ENCODE assay signal across 17 mouse cellular contexts in genomic region chr10:95780881-95781600, GRCm38 (mm10).
A peak's percentile ranks its signal among the peaks of the same experiment; 100 is the strongest.
DNase-seq lines count a peak whose midpoint lies in the region; ATAC-seq and TF ChIP-seq lines count a peak whose summit lies in the region.
"Had no signal": no experiment of that assay in that cellular context is flagged by ENCODE, and none has a peak within 500 bp of the region (broad histone marks: within the 10 kb centered on the region; RNA-seq: fewer than 3 reads in every experiment).

No protein-coding gene starts in this region.

- ATAC-seq in heart, embryonic 13.5 days (ENCODE audit: extremely low read depth, insufficient number of reproducible peaks, low FRiP score, low TSS enrichment): no peak
- ATAC-seq in embryonic facial prominence, embryonic 15.5 days (ENCODE audit: insufficient number of reproducible peaks, low FRiP score, low TSS enrichment, low read depth): peak; percentile 85
- no peak for ATAC-seq in intestine, postnatal 0 days

- no peak overlapping the region; the same call in 1 of the 2 replicates for H3K4me2 ChIP-seq in heart, embryonic 13.5 days
- H3K4me2 ChIP-seq in embryonic facial prominence, embryonic 15.5 days (replicated peaks): no peak overlapping the region
- no peak overlapping the region for H3K4me2 ChIP-seq in intestine, postnatal 0 days (replicated peaks; ENCODE audit: low read depth)
- H3K4me2 ChIP-seq: hindbrain, embryonic 15.5 days; kidney, embryonic 15.5 days; lung, embryonic 14.5 days; neural tube, embryonic 13.5 days had no signal

- H3K27me3 ChIP-seq in heart, embryonic 13.5 days (replicated peaks): no peaks in the 10 kb centered on the region
- no peaks in the 10 kb centered on the region for H3K27me3 ChIP-seq in thymus, adult 2 months (ENCODE audit: control insufficient read depth, insufficient read depth, low read length)
- no peaks in the 10 kb centered on the region for H3K27me3 ChIP-seq in embryonic facial prominence, embryonic 15.5 days
- H3K27me3 ChIP-seq in intestine, postnatal 0 days (replicated peaks; ENCODE audit: control insufficient read depth, insufficient read depth, low read length): no peaks in the 10 kb centered on the region
- H3K27me3 ChIP-seq: CH12.LX; hindbrain, embryonic 15.5 days; kidney, embryonic 15.5 days; neural tube, embryonic 13.5 days had no signal

- H3K4me1 ChIP-seq in heart, embryonic 13.5 days: peaks cover 11% of the 10 kb centered on the region
- H3K4me1 ChIP-seq in thymus, adult 2 months (replicated peaks; ENCODE audit: control insufficient read depth, insufficient read depth, low read length): peaks cover 19% of the 10 kb centered on the region
- H3K4me1 ChIP-seq in embryonic facial prominence, embryonic 15.5 days: no peaks in the 10 kb centered on the region
- H3K4me1 ChIP-seq in intestine, postnatal 0 days (replicated peaks; ENCODE audit: control insufficient read depth, insufficient read depth, low read length): peaks cover 14% of the 10 kb centered on the region; the same call in 1 of the 2 replicates
- H3K4me1 ChIP-seq: hindbrain, embryonic 15.5 days; midbrain, embryonic 10.5 days; neural tube, embryonic 13.5 days had no signal

- TF ChIP-seq CTCF in thymus, adult 2 months (IDR thresholded peaks at IDR 0.05; ENCODE audit: borderline replicate concordance, control insufficient read depth, extremely low read depth, insufficient read depth, low read length, poor library complexity): no peak
- no peak for TF ChIP-seq CTCF in gastrocnemius, adult 2 months (IDR thresholded peaks at IDR 0.05)
- no peak for TF ChIP-seq CTCF in intestine, postnatal 0 days (IDR thresholded peaks at IDR 0.05; ENCODE audit: low read depth)

- no peak for DNase-seq in heart, postnatal 14 days
- DNase-seq in thymus, postnatal 0 days (ENCODE audit: low spot score): peak; percentile 7
- DNase-seq in thymus, adult 2 months: no peak
- no peak for DNase-seq in gastrocnemius, adult 2 months
- DNase-seq in MN1 (ENCODE audit: low spot score): no peak
- DNase-seq: adrenal gland, postnatal 14 days; layer of hippocampus, adult 9-11 months; thymus, adult 18-20 months had no signal

- H3K4me3 ChIP-seq in heart, embryonic 13.5 days: no peak overlapping the region
- no peak overlapping the region for H3K4me3 ChIP-seq in thymus, adult 2 months (ENCODE audit: control insufficient read depth, insufficient read depth, low read length)
- H3K4me3 ChIP-seq in embryonic facial prominence, embryonic 15.5 days (replicated peaks): no peak overlapping the region
- no peak overlapping the region for H3K4me3 ChIP-seq in gastrocnemius, adult 2 months
- no peak overlapping the region for H3K4me3 ChIP-seq in intestine, postnatal 0 days (ENCODE audit: low read depth, low read length)
- H3K4me3 ChIP-seq: hindbrain, embryonic 15.5 days; kidney, embryonic 15.5 days; midbrain, embryonic 10.5 days; neural tube, embryonic 13.5 days had no signal

- no peak overlapping the region for H3K9ac ChIP-seq in heart, embryonic 13.5 days
- H3K9ac ChIP-seq in embryonic facial prominence, embryonic 15.5 days: no peak overlapping the region
- no peak overlapping the region for H3K9ac ChIP-seq in intestine, postnatal 0 days (ENCODE audit: low read depth, low read length)
- H3K9ac ChIP-seq: hindbrain, embryonic 15.5 days; kidney, embryonic 15.5 days; lung, embryonic 14.5 days; neural tube, embryonic 13.5 days had no signal

- TF ChIP-seq POLR2A in thymus, adult 2 months (IDR thresholded peaks at IDR 0.05; ENCODE audit: control insufficient read depth, extremely low read depth, insufficient read depth, low read length, poor library complexity): no peak

- no peaks in the 10 kb centered on the region for H3K9me3 ChIP-seq in heart, embryonic 13.5 days
- no peaks in the 10 kb centered on the region for H3K9me3 ChIP-seq in embryonic facial prominence, embryonic 15.5 days (replicated peaks)
- H3K9me3 ChIP-seq in intestine, postnatal 0 days (ENCODE audit: control insufficient read depth): no peaks in the 10 kb centered on the region
- H3K9me3 ChIP-seq: hindbrain, embryonic 15.5 days; kidney, embryonic 15.5 days; midbrain, embryonic 10.5 days; neural tube, embryonic 13.5 days had no signal

- H3K36me3 ChIP-seq in heart, embryonic 13.5 days: no peaks in the 10 kb centered on the region
- no peaks in the 10 kb centered on the region for H3K36me3 ChIP-seq in thymus, adult 2 months (ENCODE audit: control insufficient read depth, insufficient read depth, low read length)
- H3K36me3 ChIP-seq in embryonic facial prominence, embryonic 15.5 days: no peaks in the 10 kb centered on the region
- H3K36me3 ChIP-seq in intestine, postnatal 0 days (ENCODE audit: control insufficient read depth, insufficient read depth): no peaks in the 10 kb centered on the region
- H3K36me3 ChIP-seq: hindbrain, embryonic 15.5 days; kidney, embryonic 15.5 days; midbrain, embryonic 10.5 days; neural tube, embryonic 13.5 days had no signal

- H3K27ac ChIP-seq in heart, embryonic 13.5 days (replicated peaks): peak overlapping the region; percentile 22; the same call in 1 of the 2 replicates
- H3K27ac ChIP-seq in thymus, adult 2 months (ENCODE audit: control insufficient read depth, insufficient read depth, low read length): no peak overlapping the region
- peak overlapping the region; percentile 58; the same call in 1 of the 2 replicates for H3K27ac ChIP-seq in embryonic facial prominence, embryonic 15.5 days (replicated peaks)
- no peak overlapping the region for H3K27ac ChIP-seq in gastrocnemius, adult 2 months
- H3K27ac ChIP-seq in intestine, postnatal 0 days (ENCODE audit: low read depth, low read length): no peak overlapping the region
- H3K27ac ChIP-seq: hindbrain, embryonic 15.5 days; midbrain, embryonic 10.5 days; neural tube, embryonic 13.5 days had no signal

- 55% methylated on average over 8 of the region's 8 CpGs for WGBS in heart, embryonic 13.5 days
- WGBS in thymus, adult 2 months: 40% methylated on average over 8 of the region's 8 CpGs
- WGBS in embryonic facial prominence, embryonic 15.5 days: 69% methylated on average over 8 of the region's 8 CpGs
- 82% methylated on average over 8 of the region's 8 CpGs for WGBS in intestine, postnatal 0 days

- intact Hi-C loops in heart, postnatal 14 days (cut with DNase I): loop anchor here (2.0 to 5.0 kb wide), 3 partner anchors 76 to 224 kb away; no protein-coding TSS in a partner anchor
- intact Hi-C loops in gastrocnemius, adult 2 months (cut with DNase I): no loop called here

Comparison
In these comparisons a context has a peak if more than half of its experiments do, and no peak if none do; other contexts are left out.
1. H3K27ac ChIP-seq: peak in heart, embryonic 13.5 days (single experiment) and embryonic facial prominence, embryonic 15.5 days (single experiment); none in thymus, adult 2 months (single experiment), gastrocnemius, adult 2 months (single experiment) and intestine, postnatal 0 days (single experiment).